Mouse (Mus musculus): Measurements from ENCODE around the gene Ltbp4.

The Ltbp4 gene

GRCm38 (mm10) chr7:27261888-27262287, 75.6 kb downstream of the Ltbp4 start:
- in situ Hi-C loops (cut with MboI, MseI) = no loop called here

DNA sequence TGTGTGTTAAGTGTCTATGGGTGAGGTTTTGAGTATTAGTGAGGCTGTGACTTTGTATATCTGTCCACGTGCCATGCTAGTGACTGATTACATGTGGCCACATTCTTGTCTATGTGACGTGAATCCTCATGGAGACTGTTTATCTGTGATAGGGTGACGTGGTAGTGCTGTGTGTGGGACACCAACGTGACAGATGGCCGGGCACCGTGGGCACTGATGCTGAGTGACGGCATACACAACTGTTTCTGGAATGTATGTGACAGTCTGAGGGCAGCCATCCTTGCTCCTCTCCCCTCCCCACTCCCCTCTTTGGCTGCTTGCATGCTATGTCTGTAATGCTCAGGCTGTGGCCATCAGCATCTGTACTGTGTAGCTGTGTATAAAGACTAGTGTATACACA, 76.6 kb downstream of the Ltbp4 start:
- in situ Hi-C loops (cut with MboI, MseI) = no loop called here

GRCm38 (mm10) chr7:27259771-27260170, 77.7 kb downstream of the Ltbp4 start:
- in situ Hi-C loops (cut with MboI, MseI) = loop anchor here (5.0 kb wide), 1 partner anchor 102 kb away; no protein-coding TSS in a partner anchor

- in situ Hi-C loops (cut with MboI, MseI) = loop anchor here (5.0 kb wide), 1 partner anchor 102 kb away; no protein-coding TSS in a partner anchor
These were observed 78.2 kb downstream of the Ltbp4 start for GRCm38 (mm10) chr7:27259271-27259721.

- in situ Hi-C loops (cut with MboI, MseI) = loop anchor here (5.0 kb wide), 1 partner anchor 101 kb away; no protein-coding TSS in a partner anchor
These were observed 79.1 kb downstream of the Ltbp4 start, which contains the start of gene Numbl for GRCm38 (mm10) chr7:27258205-27258899. Numbl (plus strand) TSS chr7:27258433.

- in situ Hi-C loops (cut with MboI, MseI) = loop anchor here (5.0 kb wide), 1 partner anchor 101 kb away; no protein-coding TSS in a partner anchor
These were observed 79.7 kb downstream of the Ltbp4 start for GRCm38 (mm10) chr7:27257852-27258204.

- in situ Hi-C loops (cut with MboI, MseI) = loop anchor here (5.0 kb wide), 1 partner anchor 100 kb away; no protein-coding TSS in a partner anchor
These were observed 80.2 kb downstream of the Ltbp4 start for GRCm38 (mm10) chr7:27257046-27257851.

DNA sequence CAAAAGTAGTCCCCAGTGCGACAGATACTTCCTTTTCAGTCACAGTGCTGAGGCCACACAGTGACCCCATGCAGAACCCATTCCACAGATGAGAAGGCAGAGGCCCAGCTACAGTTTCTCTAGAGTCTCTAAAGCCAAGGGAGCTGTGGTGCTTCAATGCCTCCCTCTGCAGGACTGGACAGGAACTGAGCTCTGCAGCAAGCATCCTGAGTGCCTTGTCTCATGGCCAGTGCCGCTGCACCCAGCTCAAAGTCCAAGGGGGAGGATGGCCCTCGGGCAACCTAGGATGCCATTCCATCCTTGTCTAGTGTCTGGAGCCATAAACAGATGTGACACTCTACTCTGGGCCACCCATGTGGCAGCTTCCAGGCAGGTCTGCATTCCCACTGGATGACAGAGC, 81.8 kb downstream of the Ltbp4 start:
- in situ Hi-C loops (cut with MboI, MseI) = loop anchor here (5.0 kb wide), 1 partner anchor 98 kb away; no protein-coding TSS in a partner anchor
